Mouse (Mus musculus): Measurements from ENCODE around the gene Rrp15. TPM values are rescaled to one million over a fixed set of nuclear protein-coding genes. Genes with fewer than 3 reads are reported as not detected.
"Not testable (repeated sequence)": the region's sequence is repeated elsewhere in the genome, so short reads cannot be mapped to it uniquely, and the experiment has no call there.

The Rrp15 gene
- total RNA-seq (2021): 10 to 100 TPM; 13.0 to 14.5 TPM
- long read RNA-seq, experiment 1, transcript Rrp15-201 (5 exons, 1,321 nt): major isoform, 9 of 13 reads
- long read RNA-seq, experiment 1, partial matches to known transcripts: 2 of 13 reads
- long read RNA-seq, experiment 1, other reads (novel, unspliced or antisense): 2 of 13 reads
- long read RNA-seq, experiment 2, transcript Rrp15-201 (5 exons, 1,321 nt): major isoform, 10 of 13 reads
- long read RNA-seq, experiment 2, partial matches to known transcripts: 0 of 13 reads
- long read RNA-seq, experiment 2, other reads (novel, unspliced or antisense): 3 of 13 reads

DNA sequence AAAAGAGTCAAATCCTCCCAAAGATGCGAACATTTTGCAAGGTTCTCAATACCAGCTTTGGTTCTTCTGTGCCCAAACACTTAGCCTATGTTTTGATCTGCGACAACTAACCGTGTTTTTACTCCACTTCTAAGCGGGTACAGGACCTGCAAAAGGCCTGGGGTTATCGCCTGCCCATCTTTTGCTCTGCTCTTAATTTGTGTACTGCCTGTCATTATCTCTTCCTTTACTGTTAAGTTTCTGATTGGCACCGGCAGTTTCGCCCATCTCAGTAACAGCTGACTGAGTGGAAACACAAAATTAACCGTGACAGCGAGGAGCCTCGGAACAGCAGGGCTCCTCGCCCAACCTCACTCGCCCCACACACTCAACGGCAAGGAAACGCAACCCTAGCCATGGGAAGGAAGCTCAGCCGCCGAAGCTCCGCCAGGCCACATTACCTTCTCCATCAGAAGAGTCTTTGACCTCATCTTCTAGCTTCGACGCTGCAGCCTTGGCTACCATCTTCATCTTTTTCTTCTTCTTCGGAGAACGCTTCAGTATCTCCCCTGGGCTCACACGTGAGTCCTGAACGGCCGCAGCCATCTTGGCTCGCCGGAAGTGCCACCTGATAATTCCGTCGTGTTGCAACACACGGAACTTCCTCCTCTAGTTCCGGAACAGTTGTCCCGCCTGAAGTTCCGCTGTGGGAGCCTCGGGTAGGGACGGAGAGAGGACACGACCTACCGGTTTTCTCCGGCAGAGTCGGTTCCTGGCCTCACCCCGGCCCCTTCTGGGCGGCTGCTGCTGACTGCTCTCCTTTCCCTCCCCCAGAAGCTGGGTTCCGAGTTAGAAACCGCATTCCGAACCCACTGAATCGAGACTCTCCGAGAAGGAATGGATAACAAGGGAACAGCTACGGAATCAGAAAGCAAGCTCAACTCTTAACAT lies at the start of gene Rrp15:
Gene Rrp15 (minus strand): TSS at position 635 of the 930 bp plus-strand sequence.
- DNase-seq (ENCODE audit: low spot score in 2 of 2): peak; percentile 84 to 89

DNA sequence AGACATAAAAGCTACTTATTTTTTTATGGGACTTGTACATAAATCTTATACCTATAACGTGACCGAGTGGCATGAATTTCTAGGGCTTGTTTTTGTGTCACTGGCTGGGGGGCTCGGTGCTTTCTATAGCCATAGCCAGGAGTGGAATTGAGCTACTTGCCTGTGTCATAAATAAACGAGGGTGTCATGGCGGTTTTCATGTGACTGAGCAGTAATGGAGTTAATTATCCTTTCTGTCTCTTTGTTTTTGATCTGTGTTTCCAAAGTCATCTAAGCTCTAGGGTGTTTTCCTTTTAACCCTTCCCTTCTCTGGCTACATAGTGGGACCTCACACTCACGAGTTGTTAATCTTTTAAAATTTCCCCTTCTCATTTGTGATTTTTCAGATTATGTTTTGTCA lies 48.8 kb upstream of the Rrp15 start:
- intact Hi-C loops (cut with DNase I): no loop called here
- no peak for DNase-seq (ENCODE audit: low spot score in 2 of 2)

More for the DNA sequence above, at the start of gene Rrp15:
- intact Hi-C loops (cut with DNase I): no loop called here

DNA sequence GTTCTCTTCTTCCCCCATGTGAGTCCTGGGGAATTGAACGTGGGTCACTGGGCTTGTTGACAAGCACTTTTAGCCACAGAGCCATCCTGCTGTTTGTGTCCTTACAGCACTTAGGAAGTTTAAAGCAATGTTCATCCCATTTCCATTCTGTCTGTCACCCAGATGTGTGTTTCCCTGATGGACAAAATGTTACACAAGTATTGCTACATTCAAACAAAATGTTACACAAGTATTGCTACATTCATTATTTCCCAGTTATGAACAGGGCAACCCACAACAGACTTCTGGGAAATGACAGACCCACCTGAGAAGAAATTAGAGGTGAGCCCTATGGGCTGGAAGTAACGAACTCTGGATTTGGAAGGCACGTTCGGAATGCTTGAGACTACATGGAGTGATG lies 36.2 kb upstream of the Rrp15 start:
- no peak for DNase-seq (ENCODE audit: low spot score in 2 of 2)
- intact Hi-C loops (cut with DNase I): no loop called here

DNA sequence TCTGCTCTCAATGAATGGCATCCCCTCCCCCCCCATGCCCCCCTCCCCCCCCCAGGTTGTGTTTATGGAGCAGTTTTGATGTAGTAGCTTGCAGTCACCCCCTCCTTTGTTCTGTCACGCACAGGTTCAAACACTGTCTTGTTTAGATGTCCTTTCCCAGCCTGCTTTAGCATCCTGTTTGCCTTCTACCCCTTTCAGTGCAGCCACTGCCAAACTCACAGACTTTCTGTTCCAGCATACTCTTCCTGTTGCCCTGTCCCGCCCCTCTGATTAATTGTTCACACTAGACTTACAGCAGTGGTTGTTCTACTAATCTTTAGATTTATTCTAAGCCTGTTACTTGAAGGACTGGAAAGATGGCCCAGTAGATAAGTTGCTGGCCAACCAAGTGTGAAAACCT lies 31.7 kb upstream of the Rrp15 start:
- no peak for DNase-seq (ENCODE audit: low spot score in 2 of 2)

DNA sequence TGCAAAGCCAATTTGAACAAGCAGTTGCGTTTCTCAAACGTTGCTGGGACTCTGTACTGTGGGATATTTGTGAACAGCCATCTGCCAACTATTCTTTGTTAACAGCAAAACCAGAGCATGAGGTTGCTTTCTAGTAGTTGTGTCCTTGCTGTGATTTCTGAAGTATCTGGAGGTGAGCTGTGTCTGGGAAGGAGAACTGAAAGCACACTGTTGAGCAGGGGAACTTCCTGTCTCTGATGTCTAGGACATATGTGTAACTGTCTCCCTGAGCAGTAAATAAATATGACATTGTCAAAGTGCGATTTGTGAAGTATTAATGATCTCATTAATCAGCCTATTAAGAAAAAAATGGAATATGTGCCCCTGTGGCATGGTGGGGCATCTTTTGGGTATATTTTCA lies 24.0 kb upstream of the Rrp15 start:
- DNase-seq (ENCODE audit: low spot score in 2 of 2): no peak
- intact Hi-C loops (cut with DNase I): no loop called here

More for the DNA sequence above, 31.7 kb upstream of the Rrp15 start:
- intact Hi-C loops (cut with DNase I): no loop called here

DNA sequence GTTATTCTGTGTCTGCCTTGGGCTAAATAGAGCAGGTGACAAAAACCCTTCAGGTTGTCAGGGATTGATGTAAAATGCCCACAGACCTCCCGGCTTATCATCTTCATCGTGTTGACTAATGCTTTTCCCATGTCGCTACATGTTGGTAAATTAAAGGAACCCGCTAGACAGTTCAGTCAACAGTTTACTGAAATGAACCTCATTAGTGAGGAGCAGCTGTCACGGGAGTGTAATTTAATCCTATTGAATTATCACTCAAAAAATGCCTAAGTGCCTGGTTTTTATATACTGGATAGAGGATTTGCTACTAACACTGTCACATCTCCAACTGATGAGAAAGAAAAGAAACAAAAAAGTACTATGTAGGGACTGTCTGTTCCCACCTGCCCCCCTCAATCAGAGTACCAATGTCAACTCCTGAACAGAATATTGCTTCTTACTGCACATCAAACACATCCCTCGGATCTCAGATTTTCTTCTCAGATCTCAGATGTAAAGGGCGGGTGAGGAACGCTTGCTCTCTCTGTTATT lies 23.5 kb upstream of the Rrp15 start:
- DNase-seq (ENCODE audit: low spot score in 2 of 2): no peak
- intact Hi-C loops (cut with DNase I): no loop called here

DNA sequence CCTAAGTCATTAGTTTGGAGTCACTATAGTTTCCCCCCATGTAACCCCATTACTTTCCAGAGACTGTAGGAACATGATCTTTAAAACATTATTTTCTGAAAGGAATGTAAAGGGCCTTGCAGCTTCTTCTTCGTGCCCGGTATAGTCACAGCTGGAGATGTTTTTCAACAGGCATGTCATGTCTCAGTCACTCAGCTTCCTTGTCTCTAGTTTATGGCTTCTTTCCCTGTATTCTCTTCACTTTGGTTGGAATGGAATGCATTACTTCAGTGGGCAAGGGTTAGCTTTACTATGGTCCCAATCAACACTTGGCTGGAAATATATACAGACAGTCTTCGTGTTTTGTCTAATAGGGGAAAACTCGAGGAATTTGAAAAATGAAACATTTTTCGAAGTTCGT lies 22.8 kb upstream of the Rrp15 start:
- DNase-seq (ENCODE audit: low spot score in 2 of 2): no peak
- intact Hi-C loops (cut with DNase I): no loop called here

DNA sequence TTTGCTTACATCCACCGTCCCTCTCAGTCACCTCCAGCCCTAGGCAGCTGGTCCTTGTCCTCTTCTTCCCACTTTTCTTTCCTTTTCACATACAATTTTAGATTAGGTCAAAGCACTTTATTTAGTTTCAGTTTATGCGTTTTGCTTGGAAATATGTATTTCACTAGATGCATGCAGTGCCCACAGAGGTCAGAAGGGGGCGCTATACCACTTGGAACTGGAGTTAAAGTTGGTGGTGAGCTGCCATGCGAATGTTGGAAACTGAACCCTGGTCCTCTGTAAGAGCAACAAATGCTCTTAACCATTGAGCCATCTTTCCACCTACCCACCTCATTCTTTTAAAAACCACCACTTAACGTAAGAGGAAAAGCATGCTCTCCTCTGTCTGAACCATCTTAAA lies 21.5 kb upstream of the Rrp15 start:
- intact Hi-C loops (cut with DNase I): no loop called here

DNA sequence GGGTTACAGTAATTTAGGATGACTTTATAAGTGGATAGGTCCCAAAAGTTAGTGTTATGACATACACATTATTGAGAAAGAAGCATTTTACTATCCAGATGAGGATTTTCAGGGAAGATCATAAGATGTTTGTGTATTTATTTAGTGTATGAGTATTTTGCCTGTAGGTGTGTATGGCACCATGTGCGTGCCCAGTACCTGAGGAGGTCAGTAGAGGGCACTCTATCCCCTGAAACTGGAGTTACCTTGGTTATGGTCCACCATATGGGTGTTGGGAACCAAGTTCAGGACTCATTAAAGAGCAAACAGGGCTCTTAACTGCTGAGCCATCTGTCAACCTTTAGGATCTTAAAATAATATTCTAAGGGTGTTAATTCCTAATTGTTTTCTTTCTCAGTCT lies 19.2 kb upstream of the Rrp15 start:
- intact Hi-C loops (cut with DNase I): no loop called here
- DNase-seq (ENCODE audit: low spot score in 2 of 2): no peak

More for the DNA sequence above, 21.5 kb upstream of the Rrp15 start:
- DNase-seq (ENCODE audit: low spot score in 2 of 2): no peak

DNA sequence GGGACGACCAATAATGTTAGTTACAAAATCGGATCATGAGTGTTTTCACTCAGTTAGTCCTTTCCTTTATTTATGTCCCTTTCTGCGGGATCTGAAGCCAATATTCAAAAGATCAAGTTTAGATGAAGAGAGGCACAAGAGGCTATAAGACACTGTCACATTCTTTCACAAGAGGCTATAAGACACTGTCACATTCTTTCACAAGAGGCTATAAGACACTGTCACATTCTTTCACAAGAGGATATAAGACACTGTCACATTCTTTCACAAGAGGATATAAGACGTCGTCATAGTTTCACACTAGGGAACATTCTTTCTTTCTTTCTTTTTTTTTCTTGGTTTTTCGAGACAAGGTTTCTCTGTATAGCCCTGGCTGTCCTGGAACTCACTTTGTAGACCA lies 14.3 kb upstream of the Rrp15 start:
- DNase-seq (ENCODE audit: low spot score in 2 of 2); intact Hi-C loops (cut with DNase I): not testable (repeated sequence)

DNA sequence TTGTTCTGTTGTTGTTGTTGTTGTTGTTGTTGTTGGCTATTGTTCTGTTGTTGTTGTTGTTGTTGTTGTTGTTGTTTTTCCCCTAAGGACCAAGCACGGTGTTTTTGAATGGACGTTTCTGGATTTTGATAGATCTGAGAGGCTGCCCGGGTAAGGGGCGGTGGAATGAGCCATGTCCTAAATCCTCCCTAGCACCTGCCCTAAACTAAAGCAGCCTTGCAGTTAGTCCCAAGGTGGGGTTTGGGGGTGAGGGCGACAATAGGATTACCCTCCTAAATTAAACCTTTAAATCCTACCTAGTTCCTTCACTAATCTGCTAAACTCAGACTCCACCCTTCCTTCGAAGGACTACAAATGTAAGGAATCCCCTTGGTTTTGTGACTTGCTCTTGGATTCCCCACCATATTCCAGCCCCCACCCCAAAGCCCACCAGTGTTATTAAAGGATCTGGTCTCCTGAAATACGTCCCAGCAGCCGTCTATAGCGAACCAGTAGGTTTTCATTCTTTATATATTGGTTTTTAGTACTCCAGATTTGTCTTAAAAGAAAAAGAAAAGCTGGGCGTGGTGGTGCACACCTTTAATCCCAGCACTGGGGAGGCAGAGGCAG lies 621 bp upstream of the Rrp15 start:
- intact Hi-C loops (cut with DNase I): no loop called here
- DNase-seq (ENCODE audit: low spot score in 2 of 2): no peak

DNA sequence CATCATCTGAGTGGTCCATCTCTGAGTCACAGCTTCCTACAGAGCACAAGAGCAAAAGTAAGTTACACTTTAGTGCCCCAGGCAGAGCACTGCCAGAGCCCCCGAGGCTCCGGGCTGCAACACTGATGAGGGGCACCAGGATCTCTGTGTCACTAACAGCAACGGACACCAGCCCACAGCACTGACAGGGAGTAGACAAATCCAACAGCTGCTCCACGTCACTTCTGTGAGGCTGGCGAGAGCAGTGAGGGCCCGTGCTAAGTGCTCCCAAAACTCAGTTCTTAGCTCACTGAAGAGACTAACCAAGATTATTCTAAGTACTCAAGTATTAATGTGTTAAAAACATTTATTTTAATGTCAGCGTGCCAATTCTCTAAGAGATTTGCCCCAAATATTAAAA lies 9.3 kb downstream of the Rrp15 start:
- no peak for DNase-seq (ENCODE audit: low spot score in 2 of 2)
- intact Hi-C loops (cut with DNase I): no loop called here

DNA sequence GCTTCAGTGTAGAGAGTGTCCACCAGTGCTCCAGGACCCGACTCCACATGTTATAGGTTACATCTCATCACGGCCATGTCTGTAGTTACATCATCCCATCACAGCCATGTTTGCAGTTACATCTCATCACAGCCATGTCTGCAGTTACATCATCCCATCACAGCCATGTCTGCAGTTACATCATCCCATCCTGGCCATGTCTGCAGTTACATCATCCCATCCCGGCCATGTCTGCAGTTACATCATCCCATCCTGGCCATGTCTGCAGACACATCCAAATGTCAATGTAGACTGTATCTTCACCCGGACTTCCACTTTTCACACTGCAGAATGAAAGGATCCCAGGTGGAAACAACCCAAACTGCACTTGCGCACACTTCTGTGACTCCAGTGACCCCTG lies 13.6 kb downstream of the Rrp15 start:
- intact Hi-C loops (cut with DNase I): no loop called here

DNA sequence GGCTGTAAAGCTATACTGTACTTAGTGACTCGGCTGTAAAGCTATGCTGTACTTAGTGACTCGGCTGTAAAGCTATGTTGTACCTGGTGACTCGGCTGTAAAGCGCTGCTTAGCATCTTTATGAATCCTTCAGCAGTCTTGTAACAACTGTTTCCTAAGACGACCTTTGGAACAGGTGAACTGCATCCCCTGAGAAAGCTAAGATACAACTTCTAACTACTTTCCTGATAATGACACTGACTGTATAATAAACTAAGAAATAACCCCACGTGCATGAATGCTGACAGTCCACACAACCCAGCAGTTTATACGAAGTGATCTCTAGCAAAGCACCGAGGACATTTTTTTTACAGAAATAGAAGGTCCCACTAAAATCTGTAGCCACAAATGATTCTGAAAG lies 16.1 kb downstream of the Rrp15 start:
- no peak for DNase-seq (ENCODE audit: low spot score in 2 of 2)
- intact Hi-C loops (cut with DNase I): no loop called here

More for the DNA sequence above, 13.6 kb downstream of the Rrp15 start:
- no peak for DNase-seq (ENCODE audit: low spot score in 2 of 2)

DNA sequence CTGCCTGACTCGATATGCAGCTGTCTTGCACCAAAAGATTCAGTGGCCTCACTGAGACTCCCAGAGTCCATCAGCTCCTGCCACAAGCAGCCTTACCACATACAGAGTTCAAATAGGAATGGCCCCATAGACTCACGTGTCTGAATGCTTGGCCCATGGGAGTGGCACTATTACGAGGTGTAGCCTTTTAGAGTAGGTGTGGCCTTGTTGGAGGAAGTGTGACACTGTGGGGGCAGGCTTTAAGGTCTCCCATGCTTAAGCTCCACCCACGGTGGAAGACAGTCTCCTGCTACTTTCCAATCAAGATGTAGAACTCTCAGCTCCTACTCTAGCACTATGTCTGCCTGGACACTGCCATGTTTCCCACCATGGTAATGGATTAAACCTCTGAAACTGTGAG lies 20.4 kb downstream of the Rrp15 start:
- DNase-seq (ENCODE audit: low spot score in 2 of 2): no peak
- intact Hi-C loops (cut with DNase I): no loop called here

DNA sequence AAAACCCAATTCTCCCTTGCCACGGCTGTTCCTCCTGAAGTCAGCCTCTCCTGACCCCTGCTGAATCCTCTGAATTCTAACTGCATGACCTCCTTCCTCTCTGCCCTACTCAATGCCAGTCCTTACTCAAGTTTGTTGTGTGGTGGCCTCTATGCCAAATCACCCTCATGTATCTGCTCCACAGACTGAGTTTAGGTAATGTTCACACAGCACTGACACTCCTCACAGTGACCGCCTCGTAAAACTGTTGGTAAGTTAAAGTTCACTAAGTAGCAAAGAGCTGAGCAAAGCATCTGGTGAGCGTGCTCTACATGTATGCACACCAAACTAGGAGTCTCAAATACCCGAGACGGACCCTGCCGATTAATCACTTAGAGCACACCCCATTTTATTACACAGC lies 23.0 kb downstream of the Rrp15 start:
- intact Hi-C loops (cut with DNase I): no loop called here
- no peak for DNase-seq (ENCODE audit: low spot score in 2 of 2)

DNA sequence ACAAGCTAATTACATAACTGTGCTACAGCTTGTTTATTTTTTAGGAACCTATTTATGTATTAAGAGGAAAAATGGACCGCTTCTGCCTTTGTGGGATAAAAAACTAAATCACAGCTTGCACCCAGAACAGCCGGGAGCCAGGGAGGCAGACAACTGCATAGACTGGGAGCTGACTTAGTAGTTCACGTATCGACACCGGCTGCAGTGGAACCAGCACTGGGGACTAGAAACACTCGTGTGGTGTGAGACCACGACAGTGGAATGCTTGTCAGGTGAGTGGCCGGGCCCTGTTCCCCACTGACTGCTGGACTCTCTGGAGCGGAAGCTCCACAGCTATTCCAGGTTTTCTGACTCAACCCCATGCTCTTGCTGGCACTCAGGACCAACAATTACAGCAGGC lies 26.9 kb downstream of the Rrp15 start:
- intact Hi-C loops (cut with DNase I): loop anchor here (2.0 kb wide), 1 partner anchor 1039 kb away; no protein-coding TSS in a partner anchor
- DNase-seq (ENCODE audit: low spot score in 2 of 2): no peak

DNA sequence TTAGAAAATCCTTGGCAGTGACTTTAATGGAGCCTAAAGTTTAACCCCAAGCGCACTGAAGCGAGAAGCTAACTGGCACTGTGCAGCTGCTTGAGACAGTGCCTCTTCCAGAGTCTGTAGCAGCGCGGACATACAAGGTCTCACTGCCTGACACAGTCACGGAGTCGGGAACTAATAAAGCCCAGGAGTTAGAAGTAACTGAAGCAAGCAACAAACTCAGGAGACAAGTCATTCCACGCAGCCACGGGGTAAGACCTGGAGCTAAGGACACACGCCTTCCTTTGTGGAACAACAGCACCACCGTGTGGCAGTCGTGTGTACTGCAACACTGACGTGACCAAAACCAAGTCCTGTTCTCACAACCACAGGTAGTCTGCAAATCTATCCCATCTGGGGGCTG lies 27.3 kb downstream of the Rrp15 start:
- intact Hi-C loops (cut with DNase I): loop anchor here (2.0 kb wide), 1 partner anchor 1039 kb away; no protein-coding TSS in a partner anchor
- peak; percentile 80 to 90 for DNase-seq (ENCODE audit: low spot score in 2 of 2)

DNA sequence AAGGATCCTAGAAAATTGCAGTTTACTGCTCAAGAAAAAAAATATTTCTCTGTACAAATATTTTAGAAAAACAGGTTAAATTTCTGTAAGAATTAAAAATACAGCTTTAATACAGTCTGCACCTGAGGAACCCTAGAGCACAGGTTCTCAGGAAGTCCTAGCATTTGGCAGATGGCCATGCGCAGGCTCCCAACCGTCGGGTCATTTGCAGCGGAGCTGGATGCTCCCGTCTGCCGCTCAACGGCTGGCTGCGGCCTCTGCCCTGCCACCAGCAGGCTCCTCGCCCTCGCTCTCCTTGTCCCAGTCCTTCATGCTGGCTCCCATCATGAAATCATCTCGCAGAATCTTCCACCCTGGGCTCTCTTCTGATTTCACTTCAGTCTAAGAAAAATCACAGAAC lies 28.0 kb downstream of the Rrp15 start:
- intact Hi-C loops (cut with DNase I): no loop called here
- DNase-seq (ENCODE audit: low spot score in 2 of 2): no peak

DNA sequence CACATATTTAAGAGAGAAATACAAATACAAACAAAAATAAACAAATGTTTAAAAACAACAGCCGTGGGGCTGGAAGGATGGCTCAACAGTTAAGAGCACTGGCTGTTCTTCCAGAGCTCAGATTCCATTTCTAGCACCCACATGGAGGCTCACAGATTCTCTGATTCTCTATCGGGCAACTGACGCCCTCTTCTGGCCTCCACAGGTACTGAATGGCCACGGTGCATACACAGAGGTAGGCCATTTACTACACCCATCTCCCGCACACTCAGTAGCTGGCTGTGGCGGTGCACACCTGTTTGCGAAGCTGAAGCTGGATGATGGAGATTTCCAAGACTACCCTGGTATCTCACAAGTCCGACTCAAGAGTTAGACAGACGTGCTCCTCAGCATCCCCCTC lies 29.4 kb downstream of the Rrp15 start:
- no peak for DNase-seq (ENCODE audit: low spot score in 2 of 2)
- intact Hi-C loops (cut with DNase I): no loop called here
